Mouse (Mus musculus) gastrocnemius, adult 8-10 months (tissue): ENCODE results near the gene Bag6. TPM values are rescaled to one million over a fixed set of nuclear protein-coding genes. Genes with fewer than 3 reads are reported as not detected.
A peak's percentile ranks its signal among the peaks of the same experiment; 100 is the strongest.

Experiments used
- DNase-seq, 2 experiments: peaks; one replicate each; pipeline ENCODE4 v3.0.0; 2022; ENCODE audit warnings: low spot score in 2 of 2
- total RNA-seq, 4 experiments: library from RNA; stranded (reverse); gene quantifications; 2 replicates each; pipeline ENCODE4 v1.2.4; 2022

Bag6 gene
- total RNA-seq, 4 experiments from 2014 or later: 206 to 247 (median 236) TPM

- no peak for DNase-seq
Observed at GRCm38 (mm10) chr17:35146139-35146538, 11.2 kb downstream of the Bag6 start.

GRCm38 (mm10) chr17:35147348-35147747 is 12.4 kb downstream of the Bag6 start:
- DNase-seq: no peak

DNA sequence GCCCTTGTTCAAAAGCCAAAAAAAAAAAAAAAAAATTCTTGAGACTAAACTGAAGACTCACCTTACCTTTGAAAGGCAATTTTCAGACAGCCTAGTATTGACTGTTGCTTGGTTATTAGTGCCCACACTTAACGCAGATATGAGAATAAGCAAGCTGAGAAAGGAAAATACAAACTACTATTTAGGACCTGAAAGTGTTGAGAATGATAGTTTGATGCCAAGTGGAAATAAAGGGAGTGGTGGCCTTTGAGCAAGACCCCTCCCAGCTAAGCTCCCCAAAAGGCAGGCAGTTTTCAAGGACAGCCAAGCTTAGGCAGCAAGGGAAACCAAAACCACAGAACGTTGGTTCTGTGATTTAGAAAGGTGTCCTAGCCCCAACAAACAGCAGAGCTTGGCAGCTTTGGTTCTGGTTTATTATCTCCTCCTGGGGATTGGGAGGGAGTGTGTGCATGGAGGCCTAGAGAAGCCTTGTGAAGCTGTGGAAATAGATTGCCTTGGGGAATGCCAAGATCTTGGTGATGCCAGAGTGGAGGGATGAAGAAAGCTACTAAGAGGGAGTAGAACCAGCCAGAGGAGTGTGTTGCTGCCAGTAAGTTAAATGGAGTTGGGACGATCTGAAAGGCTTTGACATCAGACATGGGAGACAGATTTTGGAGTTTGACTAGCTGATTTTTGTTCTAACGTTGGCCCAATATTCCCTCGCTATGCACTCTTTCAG is 13.1 kb downstream of the Bag6 start:
- no peak for DNase-seq

- DNase-seq: no peak
Observed at GRCm38 (mm10) chr17:35152121-35152520, 17.1 kb downstream of the Bag6 start.

DNA sequence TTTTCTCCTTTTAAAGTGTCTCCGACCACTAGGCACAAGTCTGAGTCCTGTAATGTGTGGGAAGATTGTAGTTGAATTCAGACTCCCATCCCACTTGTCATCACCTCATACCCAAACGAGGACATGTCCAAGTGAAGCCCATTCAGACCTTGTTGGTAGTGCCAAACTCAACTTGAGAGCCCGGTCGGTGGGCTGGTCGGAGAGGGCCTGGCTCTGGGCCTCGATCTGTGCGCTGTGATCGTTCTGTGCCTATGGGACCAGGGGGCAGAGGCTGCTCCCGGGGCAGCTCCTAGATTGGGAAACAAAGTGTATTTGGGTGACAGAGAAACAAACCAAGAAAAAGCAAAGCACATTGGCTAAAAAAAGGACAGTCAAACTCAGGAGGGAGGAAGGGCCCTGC is 18.1 kb downstream of the Bag6 start:
- DNase-seq: no peak

- DNase-seq: no peak
Observed at GRCm38 (mm10) chr17:35153931-35154330, 19.0 kb downstream of the Bag6 start.

DNA sequence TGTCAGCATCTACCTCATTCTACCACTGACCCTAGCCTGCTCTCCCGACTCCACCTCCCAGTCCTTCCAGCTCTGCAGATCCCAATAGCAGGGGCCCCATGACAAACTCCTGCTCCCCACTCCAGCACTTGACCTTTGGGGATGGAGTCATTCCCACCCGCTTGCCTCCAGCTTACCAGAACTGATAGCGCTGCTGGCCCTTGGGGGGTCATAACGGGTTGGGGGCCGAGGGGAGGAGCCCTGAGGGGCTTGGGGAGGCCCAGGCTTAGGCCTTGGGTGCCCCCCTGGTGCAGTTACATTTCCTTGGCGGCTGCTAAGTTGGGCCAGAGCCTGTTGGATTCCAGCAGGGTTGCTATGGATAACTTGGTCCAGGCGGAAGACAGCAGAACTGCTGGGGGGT is 19.6 kb downstream of the Bag6 start:
- DNase-seq: no peak

DNA sequence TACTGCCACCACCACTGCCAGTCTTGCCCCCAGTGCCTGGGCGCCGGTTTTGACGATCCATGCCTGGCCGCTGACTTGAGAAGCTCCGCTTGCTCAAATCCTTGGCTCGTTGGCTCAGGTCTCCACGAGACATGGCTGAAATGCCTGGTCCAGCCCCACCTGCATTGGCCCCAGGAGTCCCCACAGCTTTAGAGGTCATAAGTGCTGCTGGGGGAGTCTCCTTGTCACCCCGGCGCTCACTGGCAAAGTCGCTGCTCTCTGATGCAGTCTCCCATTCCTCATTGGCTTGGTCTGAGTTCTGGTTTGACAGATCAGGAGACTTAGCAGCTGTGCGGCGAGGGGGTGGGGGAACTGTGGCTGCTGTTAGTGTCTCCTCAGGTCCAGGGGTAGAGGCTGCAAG is 20.5 kb downstream of the Bag6 start:
- no peak for DNase-seq

- no peak for DNase-seq
Observed at GRCm38 (mm10) chr17:35156461-35157200, 21.7 kb downstream of the Bag6 start.

- no peak for DNase-seq
Observed at GRCm38 (mm10) chr17:35157254-35157653, 22.3 kb downstream of the Bag6 start.

DNA sequence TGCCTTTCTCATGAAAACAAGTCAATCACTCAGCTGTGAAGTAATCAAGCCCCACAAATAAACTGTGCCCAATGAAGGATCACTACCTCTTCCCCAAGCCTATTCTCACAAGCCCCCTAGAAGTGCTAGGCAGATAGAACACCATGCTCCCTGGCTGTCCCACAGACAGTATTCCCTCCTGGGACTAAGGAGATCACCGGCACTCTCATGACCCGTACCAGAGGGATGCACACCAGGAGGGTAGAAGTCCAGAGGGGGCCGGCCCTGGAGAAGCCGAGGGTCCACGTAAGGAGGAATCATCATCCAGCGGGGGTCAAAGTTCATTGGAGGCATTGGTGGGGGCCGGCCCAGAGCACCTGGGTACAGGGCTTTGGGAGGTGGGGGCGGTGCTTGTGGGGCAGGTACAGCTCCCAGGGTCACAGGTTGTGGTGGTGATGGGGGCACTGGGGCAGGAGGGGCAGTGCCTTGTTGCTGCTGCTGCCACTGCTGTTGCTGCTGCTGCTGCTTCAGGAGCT is 22.7 kb downstream of the Bag6 start:
- DNase-seq: no peak

- DNase-seq: no peak
Observed at GRCm38 (mm10) chr17:35158850-35159593, 24.0 kb downstream of the Bag6 start.

- no peak for DNase-seq
Observed at GRCm38 (mm10) chr17:35159638-35160037, 24.7 kb downstream of the Bag6 start.

DNA sequence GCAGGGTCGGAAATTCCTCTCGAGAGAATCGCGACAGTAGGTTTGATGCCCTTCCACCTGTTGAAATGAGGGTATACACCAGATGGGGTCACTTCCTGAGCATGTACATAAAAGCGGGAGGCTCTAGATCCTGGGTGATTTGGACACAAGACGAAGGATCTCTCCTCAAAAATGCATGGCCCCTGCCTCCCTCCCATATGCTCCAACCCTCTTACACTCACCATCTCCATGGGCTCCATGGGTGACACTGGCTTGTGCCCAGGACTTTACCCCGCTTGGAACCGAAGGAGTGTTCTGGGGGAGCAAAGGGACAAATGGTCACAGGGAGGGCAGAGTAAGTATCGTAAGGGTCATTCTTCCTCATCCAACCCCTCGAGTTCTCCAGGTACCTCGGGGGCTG is 26.4 kb downstream of the Bag6 start:
- no peak for DNase-seq

DNA sequence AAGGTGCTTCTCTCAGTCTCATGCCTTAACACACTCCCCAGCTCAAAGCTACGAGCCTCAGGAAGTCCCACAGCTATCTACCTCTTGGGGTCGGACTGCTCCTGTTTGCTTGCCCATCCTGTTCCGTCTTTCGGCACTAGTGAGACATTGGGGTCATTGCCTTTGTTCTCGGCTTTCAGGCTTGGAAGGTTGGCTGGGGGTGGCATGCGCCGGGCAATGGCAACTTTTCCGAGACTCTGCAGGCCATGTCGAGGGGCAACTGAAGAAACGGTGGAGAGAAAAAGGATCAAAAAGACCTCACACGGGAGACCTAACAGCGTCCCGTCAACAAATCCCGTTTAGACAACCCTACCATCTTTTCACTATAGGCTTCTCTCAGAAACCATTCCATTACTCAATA is 27.1 kb downstream of the Bag6 start:
- DNase-seq: no peak

GRCm38 (mm10) chr17:35162730-35163129 is 27.8 kb downstream of the Bag6 start:
- DNase-seq: no peak

GRCm38 (mm10) chr17:35163326-35164081 is 28.5 kb downstream of the Bag6 start:
- no peak for DNase-seq

- no peak for DNase-seq
Observed at GRCm38 (mm10) chr17:35164218-35164567, 29.2 kb downstream of the Bag6 start.

DNA sequence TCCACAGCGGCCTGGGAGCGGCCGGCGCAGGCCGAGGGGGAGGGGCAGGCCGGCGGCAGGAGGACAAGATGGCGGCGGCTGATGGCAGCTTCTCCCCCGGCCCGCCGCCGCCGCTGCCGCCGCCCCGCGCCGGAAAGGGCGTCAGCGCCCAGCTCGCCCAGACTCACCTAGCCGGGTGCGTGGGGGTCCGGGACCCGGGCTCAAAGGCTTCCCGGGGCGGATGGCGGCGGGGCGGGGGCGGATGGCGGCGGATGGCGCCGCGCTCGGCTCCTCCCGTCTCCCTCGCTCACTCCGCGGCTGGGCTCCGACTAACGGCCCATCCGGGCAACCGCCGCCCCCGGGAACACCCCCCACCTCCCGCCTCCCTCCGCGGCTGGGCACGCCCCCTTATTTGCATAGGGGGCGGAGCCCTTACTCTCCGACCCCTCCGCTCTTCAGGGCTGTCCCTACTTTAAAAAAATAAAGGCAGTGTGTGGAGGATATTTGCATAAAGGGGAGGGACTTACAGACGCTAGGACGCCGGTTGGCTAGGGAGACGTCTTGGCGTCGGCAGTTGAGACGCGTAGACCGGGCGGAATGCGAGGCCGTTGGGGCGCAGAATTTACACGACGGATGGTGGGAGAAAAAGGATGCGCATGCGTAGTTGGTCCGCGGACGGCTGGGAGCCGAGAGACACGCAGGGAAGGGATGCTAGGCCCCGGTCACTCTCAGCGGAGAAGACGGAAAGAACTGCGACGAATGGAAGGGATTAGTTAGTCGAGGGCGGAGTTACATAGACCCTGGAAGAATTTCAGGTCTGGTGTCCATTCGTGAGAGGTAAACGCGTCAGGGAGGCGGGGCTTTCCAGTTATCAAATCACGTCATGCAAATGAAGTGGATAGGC is 29.8 kb downstream of the Bag6 start, which contains the start of gene Prrc2a:
Gene Prrc2a (minus strand): TSS at position 330 of the 883 bp plus-strand sequence.
- peak; percentile 96 to 98 for DNase-seq

- no peak for DNase-seq
Observed at GRCm38 (mm10) chr17:35165451-35166155, 30.6 kb downstream of the Bag6 start.
